In the genomic region with DNA sequence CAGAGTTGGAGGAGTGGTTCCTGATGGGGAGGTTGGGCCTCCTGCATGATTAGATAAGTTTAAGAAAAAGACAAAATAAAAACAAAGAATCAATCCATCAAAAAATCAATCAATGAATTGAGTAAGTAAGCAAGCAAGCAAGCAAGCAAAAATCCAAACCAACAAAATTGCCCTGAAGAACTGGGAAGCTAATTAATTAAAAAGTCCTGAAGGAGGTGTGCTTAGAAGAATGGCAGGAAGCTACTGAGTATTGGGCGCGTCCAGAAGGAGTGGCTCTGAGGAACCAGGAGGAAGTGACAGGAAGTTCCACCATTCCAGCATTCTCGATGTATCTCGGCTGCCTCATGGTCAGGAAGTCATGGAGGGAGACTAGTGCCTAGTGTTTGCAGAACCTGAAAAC, we compare ENCODE assay signal across 7 mouse cellular contexts. TPM values are rescaled to one million over a fixed set of nuclear protein-coding genes. Genes with fewer than 3 reads are reported as not detected.
DNase-seq lines count a peak whose midpoint lies in the region; ATAC-seq and TF ChIP-seq lines count a peak whose summit lies in the region.
"Not testable (repeated sequence)": the region's sequence is repeated elsewhere in the genome, so short reads cannot be mapped to it uniquely, and the experiment has no call there.
"Had no signal": no experiment of that assay in that cellular context is flagged by ENCODE, and none has a peak within 500 bp of the region (broad histone marks: within the 10 kb centered on the region; RNA-seq: fewer than 3 reads in every experiment).

TSS of gene Zfp990 (plus strand) at position 301 of the 400 bp plus-strand sequence.

- not testable (repeated sequence) for DNase-seq in ES-E14 (ENCODE audit: low read depth, low spot score); G1E (ENCODE audit: low spot score)
- peak; percentile 63 for DNase-seq in R1 (ENCODE audit: low read depth, low spot score)

- H3K4me3 ChIP-seq in E14TG2a.4 (replicated peaks; ENCODE audit: low read length) (peak within 1 kb of the TSS; percentile 68), ES-Bruce4 (ENCODE audit: low read depth, low read length) (peak within 1 kb of the TSS; percentile 71), ES-E14 (ENCODE audit: insufficient read depth in 1 of 2, low read depth in 1 of 2, low read length in 2 of 2, poor library complexity in 1 of 2, severe bottlenecking in 1 of 2) (peak within 1 kb of the TSS; percentile 50 to 65; a peak in 2 of 4 replicates)
- not testable (repeated sequence) for H3K4me3 ChIP-seq in G1E (ENCODE audit: low read depth, low read length)

- H3K27me3 ChIP-seq in E14TG2a.4 (ENCODE audit: insufficient read depth, low read length); ES-Bruce4 (ENCODE audit: control insufficient read depth, insufficient read depth, low read length, poor library complexity, severe bottlenecking); G1E (ENCODE audit: insufficient read depth, low read length): not testable (repeated sequence)

- in situ Hi-C loops in ES-E14 (cut with MboI; ENCODE audit: low sequenced_read_pairs in 2 of 2, unreplicated experiment in 2 of 2), result not testable (repeated sequence)

- not testable (repeated sequence) for TF ChIP-seq POLR2A in ES-Bruce4 (IDR thresholded peaks at IDR 0.05; ENCODE audit: insufficient read depth, low read length)

- not testable (repeated sequence) for TF ChIP-seq EP300 in ES-Bruce4 (IDR thresholded peaks at IDR 0.05; ENCODE audit: insufficient read depth, low read depth, low read length)

- H3K4me1 ChIP-seq in E14TG2a.4 (replicated peaks; ENCODE audit: low read depth, low read length), result peaks cover 22% of the 10 kb centered on the region
- H3K4me1 ChIP-seq in ES-Bruce4 (ENCODE audit: control insufficient read depth, insufficient read depth, low read length); ES-E14 (ENCODE audit: control insufficient read depth in 2 of 2, insufficient read depth in 2 of 2, low read length in 2 of 2, poor library complexity in 1 of 2); G1E (ENCODE audit: insufficient read depth, low read depth, low read length): not testable (repeated sequence)

- not testable (repeated sequence) for ATAC-seq in G1E (ENCODE audit: extremely low read depth, insufficient number of reproducible peaks, low FRiP score, poor library complexity, severe bottlenecking)

- not testable (repeated sequence) for H3K36me3 ChIP-seq in E14TG2a.4 (ENCODE audit: insufficient read depth, low read length); ES-Bruce4 (ENCODE audit: control insufficient read depth, insufficient read depth, low read length, poor library complexity, severe bottlenecking); ES-E14 (ENCODE audit: control insufficient read depth, insufficient read depth, low read length, poor library complexity, severe bottlenecking); G1E (replicated peaks)

- TF ChIP-seq CTCF in E14TG2a.4 (conservative IDR thresholded peaks at IDR 0.05; ENCODE audit: low read length); ES-Bruce4 (IDR thresholded peaks at IDR 0.05; ENCODE audit: low read depth, low read length); G1E (IDR thresholded peaks at IDR 0.05; ENCODE audit: low read depth, low read length): not testable (repeated sequence)

- not testable (repeated sequence) for H3K27ac ChIP-seq in ES-Bruce4 (ENCODE audit: insufficient read depth, low read length); ES-E14 (ENCODE audit: insufficient read depth, low read depth, low read length, poor library complexity, severe bottlenecking)

- peak within 1 kb of the TSS; percentile 25 for H3K9ac ChIP-seq in ES-Bruce4 (ENCODE audit: low read depth, poor library complexity, severe bottlenecking)
- peak within 1 kb of the TSS; percentile 41; the same call in 1 of the 2 replicates for H3K9ac ChIP-seq in ES-E14 (ENCODE audit: insufficient read depth, low read depth, low read length, poor library complexity, severe bottlenecking)

- not testable (repeated sequence) for H3K9me3 ChIP-seq in E14TG2a.4 (ENCODE audit: low read length); ES-Bruce4 (replicated peaks; ENCODE audit: control insufficient read depth, insufficient read depth, low read length, poor library complexity, severe bottlenecking); ES-E14 (ENCODE audit: control insufficient read depth, insufficient read depth, low read depth, low read length); G1E (replicated peaks)

RNA-seq across cellular contexts. Expression of gene Zfp990, which starts in this region (rescaled TPM):
- 19.0 and 30.5 TPM in 2 replicates for polyA plus RNA-seq in ES-Bruce4 (2011; ENCODE audit: insufficient read depth, insufficient read length, low read depth, missing spikeins)
- total RNA-seq in ES-E14 (2012; rRNA removed), result 105 and 149 TPM in 2 replicates
- total RNA-seq in G1E (2014; fragmentation: Nextera tagmentation), result 116 and 136 TPM in 2 replicates
- 22.8 and 36.1 TPM in 2 replicates for total RNA-seq in G1E (2017)
- 1.8 and 2.0 TPM in 2 replicates for polyA plus RNA-seq in G1E (2012)
- polyA plus RNA-seq: adrenal gland, adult 2 months; cerebellum, adult 2 months had no signal
